Mouse (Mus musculus) kidney, postnatal 10 days (tissue): Measurements from ENCODE around the gene Wwox.
A peak's percentile ranks its signal among the peaks of the same experiment; 100 is the strongest.

Experiments used
- DNase-seq: peaks from one replicate; pipeline ENCODE4 v3.0.0; 2021; ENCODE audit warnings: mixed read lengths

The Wwox gene

GRCm38 (mm10) chr8:114876696-114877206, 437.3 kb downstream of the Wwox start:
- DNase-seq = no peak

- no peak for DNase-seq
Observed at GRCm38 (mm10) chr8:114877234-114877633, 437.8 kb downstream of the Wwox start.

- no peak for DNase-seq
Observed at GRCm38 (mm10) chr8:114878449-114879276, 439.2 kb downstream of the Wwox start.

DNA sequence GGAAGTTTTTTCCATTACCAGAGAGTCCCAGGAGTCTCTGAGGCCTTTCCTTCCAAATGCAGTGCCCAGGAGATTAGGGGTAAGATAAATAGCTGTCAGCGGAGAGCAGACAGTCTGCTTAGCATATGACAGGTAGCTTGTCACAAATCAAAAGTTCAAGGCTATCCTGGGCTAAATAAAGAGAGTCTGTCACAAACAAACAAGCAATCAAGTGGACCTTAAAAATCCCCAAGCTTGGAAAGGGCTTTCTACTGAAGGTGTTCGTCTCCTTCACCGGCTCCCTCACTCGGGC, 439.8 kb downstream of the Wwox start:
- DNase-seq = no peak

GRCm38 (mm10) chr8:114879678-114880077, 440.2 kb downstream of the Wwox start:
- DNase-seq = no peak

GRCm38 (mm10) chr8:114880475-114881135, 441.1 kb downstream of the Wwox start:
- DNase-seq = no peak

DNA sequence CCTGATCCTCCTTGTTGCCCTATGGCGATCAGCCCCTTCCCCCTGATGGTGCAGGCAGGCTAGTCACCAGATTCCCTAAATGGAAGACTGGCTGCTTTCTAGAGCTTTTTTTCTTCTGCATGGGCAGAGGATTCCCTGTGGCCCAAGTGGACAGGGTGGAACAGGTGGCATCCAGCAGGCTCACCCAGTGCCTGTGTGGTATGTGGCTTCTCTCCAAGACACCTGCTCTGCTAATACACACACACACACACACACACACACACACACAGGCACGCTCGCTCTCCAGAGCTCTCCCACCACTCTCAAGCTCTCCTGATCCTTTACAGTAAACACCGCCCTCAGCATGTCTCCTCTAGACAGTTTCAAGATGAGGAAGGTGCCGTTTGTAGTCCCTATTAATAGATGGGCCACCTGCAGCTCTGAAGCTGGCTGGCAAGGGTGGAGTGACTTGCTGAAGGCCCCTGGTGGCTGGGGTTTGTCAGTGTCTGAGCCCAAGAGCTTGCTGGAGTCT, 442.5 kb downstream of the Wwox start:
- DNase-seq = peak; percentile 44

GRCm38 (mm10) chr8:114882504-114882903, 443.0 kb downstream of the Wwox start:
- DNase-seq = peak; percentile 34

DNA sequence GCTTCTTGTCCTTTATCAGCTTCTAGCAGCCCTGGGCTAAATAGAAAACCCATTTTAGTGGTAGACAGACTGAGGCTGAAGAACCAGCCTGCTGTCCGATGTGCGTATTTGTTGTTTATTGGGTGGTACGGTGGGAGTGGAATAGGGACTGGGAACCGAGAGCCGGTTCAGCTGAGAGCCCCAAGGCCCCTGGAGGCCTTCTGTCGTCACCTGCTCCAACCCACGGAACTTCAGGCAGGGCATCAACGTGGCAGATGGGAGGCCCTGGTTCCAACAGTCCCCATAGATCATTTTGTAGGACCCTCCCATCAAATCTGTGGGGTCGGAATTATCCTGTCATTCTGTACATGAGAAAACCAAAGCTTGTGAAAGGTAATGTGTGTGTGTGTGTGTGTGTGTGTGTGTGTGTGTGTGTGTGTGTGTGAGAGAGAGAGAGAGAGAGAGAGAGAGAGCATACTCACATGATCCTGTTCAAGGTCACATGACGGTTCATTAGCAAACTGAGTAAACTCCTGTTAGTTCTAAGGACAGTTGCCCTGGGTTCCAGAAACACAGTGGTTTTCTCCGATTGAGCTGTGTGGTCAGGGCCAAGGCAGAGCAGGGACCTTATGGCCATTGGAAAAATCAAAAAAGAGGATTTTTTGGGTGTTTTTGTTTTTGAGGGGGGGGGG, 443.6 kb downstream of the Wwox start:
- DNase-seq = no peak

- no peak for DNase-seq
Observed at GRCm38 (mm10) chr8:114883967-114884366, 444.5 kb downstream of the Wwox start.

DNA sequence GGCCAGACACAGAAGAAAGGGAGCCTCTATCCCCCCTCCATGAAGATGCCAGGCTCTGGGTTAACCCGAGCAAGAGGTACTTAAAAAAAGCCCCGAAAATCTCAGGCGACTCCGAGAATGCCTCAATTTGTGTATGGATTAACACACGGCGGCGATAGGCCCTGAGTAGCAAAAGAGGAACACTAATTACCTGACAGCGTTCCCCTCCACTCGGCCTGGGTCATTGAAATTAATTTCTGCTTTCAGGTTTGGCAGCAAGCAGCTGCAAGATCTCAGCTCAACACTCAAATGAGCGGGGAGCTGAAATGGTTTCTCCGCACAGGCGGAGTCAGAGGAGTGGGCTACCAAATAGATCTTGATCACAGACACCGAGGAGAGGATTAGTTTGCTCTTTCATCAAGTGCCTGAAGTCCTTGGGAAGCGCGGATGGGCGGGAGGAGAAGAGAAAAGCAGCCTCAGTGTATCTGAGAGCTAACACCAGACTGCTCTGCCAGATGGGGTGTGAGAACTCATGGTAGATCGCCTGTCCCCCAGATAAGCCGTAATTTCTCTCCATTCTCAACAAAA, 445.7 kb downstream of the Wwox start:
- DNase-seq = no peak

GRCm38 (mm10) chr8:114888388-114888787, 448.9 kb downstream of the Wwox start:
- no peak for DNase-seq

- no peak for DNase-seq
Observed at GRCm38 (mm10) chr8:114889578-114890374, 450.3 kb downstream of the Wwox start.

DNA sequence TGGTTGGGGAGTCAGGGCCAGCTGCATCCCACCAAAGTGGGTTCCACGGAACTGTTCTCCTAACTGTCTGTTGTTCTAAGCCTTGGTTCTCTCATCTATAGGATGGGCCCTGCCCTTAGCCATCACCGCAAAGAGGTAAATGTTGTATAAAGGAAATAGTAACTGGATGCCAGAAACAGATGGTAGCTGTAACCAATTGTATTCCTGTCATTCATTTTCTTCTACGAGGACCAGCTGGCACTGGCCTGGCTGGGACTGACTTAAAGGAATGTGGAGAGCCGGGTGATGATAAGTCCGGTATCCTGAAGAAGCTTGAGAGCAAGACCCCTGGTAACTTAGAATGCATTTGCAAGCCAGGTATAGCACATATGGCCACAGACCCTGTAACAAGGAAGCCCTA, 451.0 kb downstream of the Wwox start:
- no peak for DNase-seq

DNA sequence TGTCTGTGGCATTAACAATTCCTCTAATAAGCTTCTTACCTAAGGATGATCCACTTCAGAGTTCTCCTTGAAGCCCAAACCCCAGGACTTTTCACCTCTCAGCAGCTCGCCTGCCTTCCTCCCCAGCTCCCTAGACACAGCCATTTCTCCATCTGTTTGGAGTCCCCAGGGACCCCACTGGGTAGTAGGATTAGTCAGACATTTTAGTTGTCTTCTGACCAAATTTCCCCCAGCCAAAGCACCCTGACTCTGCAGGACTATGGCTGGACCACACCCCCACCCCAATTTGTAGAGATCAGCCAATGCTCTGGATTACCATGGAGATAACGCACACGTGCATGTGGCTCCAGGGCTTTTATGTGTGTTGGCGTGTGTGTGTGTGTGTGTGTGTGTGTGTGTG, 451.8 kb downstream of the Wwox start:
- no peak for DNase-seq

GRCm38 (mm10) chr8:114897432-114897831, 458.0 kb downstream of the Wwox start:
- no peak for DNase-seq

DNA sequence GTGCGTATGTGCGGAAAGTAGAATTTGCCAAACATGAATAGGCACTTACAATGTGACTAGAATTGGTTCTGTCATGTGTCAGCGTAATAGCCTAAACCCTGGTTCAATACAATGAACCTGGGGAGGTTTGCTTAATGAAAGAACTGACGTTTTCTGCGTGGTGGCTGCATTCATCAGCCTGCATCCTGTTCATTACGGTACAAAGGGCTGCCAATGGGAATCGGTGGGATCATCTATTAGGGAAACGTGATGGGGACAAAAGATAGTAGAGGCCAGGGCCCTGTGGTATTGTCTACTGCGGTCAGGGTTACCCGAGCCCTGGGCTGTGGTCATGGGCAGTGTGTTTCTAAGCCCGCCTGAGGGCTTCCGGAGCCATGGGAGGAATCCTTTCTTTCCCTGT, 459.7 kb downstream of the Wwox start:
- no peak for DNase-seq

- DNase-seq = no peak
Observed at GRCm38 (mm10) chr8:114902584-114902983, 463.1 kb downstream of the Wwox start.

DNA sequence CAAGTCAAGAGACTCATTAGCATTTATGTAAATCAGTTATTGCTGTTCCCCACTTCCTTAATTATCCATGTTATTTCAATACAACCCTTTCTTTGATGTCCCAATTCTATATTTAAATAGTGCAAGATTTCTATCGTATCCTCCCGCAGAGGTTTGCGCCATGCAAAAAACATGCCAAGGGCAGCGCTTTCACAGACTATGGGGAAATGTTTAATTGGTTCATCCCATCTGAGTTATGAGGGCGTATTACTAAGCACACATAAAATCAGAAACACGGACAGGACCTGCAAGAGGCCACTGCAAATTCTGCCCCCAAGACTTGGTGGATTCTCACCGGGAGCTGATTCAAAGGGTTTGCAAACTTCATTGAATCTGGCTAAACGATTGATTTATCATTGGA, 468.6 kb downstream of the Wwox start:
- DNase-seq = no peak

- DNase-seq = no peak
Observed at GRCm38 (mm10) chr8:114908589-114908988, 469.1 kb downstream of the Wwox start.

DNA sequence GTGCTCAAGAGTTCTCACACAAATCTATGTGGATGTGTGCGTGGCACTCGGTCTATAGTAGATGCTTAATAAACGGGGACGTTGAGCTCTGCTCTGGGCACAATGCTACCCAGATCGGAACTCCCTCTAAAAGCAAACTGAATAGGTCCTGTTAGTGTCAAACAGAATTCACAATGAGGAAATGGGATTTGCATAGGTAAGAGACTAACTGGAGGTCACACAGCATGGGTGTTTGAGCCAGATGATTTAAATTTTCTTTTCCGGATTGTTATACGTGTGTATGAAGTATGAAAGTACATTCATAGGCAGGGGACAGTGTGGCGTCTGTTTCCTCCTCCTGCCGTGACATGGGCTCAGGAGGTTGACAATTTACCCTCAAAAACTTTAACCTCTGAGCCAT, 469.7 kb downstream of the Wwox start:
- no peak for DNase-seq

GRCm38 (mm10) chr8:114911031-114911580, 471.7 kb downstream of the Wwox start:
- DNase-seq = no peak
